Mouse (Mus musculus) adrenal gland, adult (tissue): ENCODE measurements at regions not wholly inside any gene's neighbourhood (a gene's known extent, or its start where the extent isn't known, plus 50 kb on each side); places are given as distances from the start of the nearest gene placed in this dataset.

Source experiments
- DNase-seq, 2 experiments: peaks; one replicate each; pipeline ENCODE4 v3.0.0; 2022 to 2023; ENCODE audit warnings: low spot score in 1 of 2; ENCODE audit not compliant: inconsistent age in 2 of 2

- DNase-seq: peak; percentile 72 to 95
Observed at GRCm38 (mm10) chr17:80891656-80892055, 52.8 kb upstream of the Tmem178 start.

GRCm38 (mm10) chr17:80889095-80889494 is 55.3 kb upstream of the Tmem178 start:
- DNase-seq: no peak

- no peak for DNase-seq
Observed at GRCm38 (mm10) chr17:80887749-80888119, 56.7 kb upstream of the Tmem178 start.

- DNase-seq: no peak
Observed at GRCm38 (mm10) chr17:80887021-80887748, 57.2 kb upstream of the Tmem178 start.

- no peak for DNase-seq
Observed at GRCm38 (mm10) chr17:80886211-80886701, 58.2 kb upstream of the Tmem178 start.

GRCm38 (mm10) chr17:80885706-80886105 is 58.7 kb upstream of the Tmem178 start:
- DNase-seq: no peak

- DNase-seq: no peak
Observed at GRCm38 (mm10) chr17:80884886-80885285, 59.5 kb upstream of the Tmem178 start.

- DNase-seq: no peak
Observed at GRCm38 (mm10) chr17:80882476-80882875, 62.0 kb upstream of the Tmem178 start.

- no peak for DNase-seq
Observed at GRCm38 (mm10) chr17:80880325-80880724, 64.1 kb upstream of the Tmem178 start.

- DNase-seq: peak; percentile 54 to 74
Observed at GRCm38 (mm10) chr17:80875352-80876044, 68.9 kb upstream of the Tmem178 start.

GRCm38 (mm10) chr17:80870965-80871364 is 73.5 kb upstream of the Tmem178 start:
- DNase-seq: no peak

GRCm38 (mm10) chr17:80862338-80862737 is 82.1 kb upstream of the Tmem178 start:
- DNase-seq: no peak

- DNase-seq: no peak
Observed at GRCm38 (mm10) chr17:80846996-80847810, 97.2 kb upstream of the Tmem178 start.

- no peak for DNase-seq
Observed at GRCm38 (mm10) chr17:80845349-80845748, 99.1 kb upstream of the Tmem178 start.

- no peak for DNase-seq
Observed at GRCm38 (mm10) chr17:80841903-80842302, 102.5 kb upstream of the Tmem178 start.

- DNase-seq: no peak
Observed at GRCm38 (mm10) chr17:80840896-80841295, 103.5 kb upstream of the Tmem178 start.

GRCm38 (mm10) chr17:80840452-80840851 is 104.0 kb upstream of the Tmem178 start:
- no peak for DNase-seq

GRCm38 (mm10) chr17:80834701-80835100 is 106.4 kb upstream of the Map4k3 start:
- no peak for DNase-seq

- DNase-seq: no peak
Observed at GRCm38 (mm10) chr17:80834176-80834517, 105.9 kb upstream of the Map4k3 start.

- DNase-seq: no peak
Observed at GRCm38 (mm10) chr17:80833355-80834175, 105.3 kb upstream of the Map4k3 start.

- DNase-seq: no peak
Observed at GRCm38 (mm10) chr17:80831686-80832085, 103.4 kb upstream of the Map4k3 start.
